Mouse (Mus musculus): ENCODE measurements around the gene Gm1043. TPM values are rescaled to one million over a fixed set of nuclear protein-coding genes. Genes with fewer than 3 reads are reported as not detected.

Gene Gm1043
- polyA plus RNA-seq, 1 experiment from 2014 or later = 0.05 TPM

GRCm38 (mm10) chr5:37117126-37117525 is 32.0 kb downstream of the Gm1043 start:
- Histone ChIP-seq H3K27ac (ENCODE audit: low read length) (no peak overlapping the region), H3K9me3 (replicated peaks; ENCODE audit: control insufficient read depth, low read length) (no peaks in the 10 kb centered on the region), H3K4me1 (ENCODE audit: control insufficient read depth, insufficient read depth, low read length) (no peaks in the 10 kb centered on the region), H3K36me3 (ENCODE audit: control insufficient read depth, insufficient read depth, low read length) (no peaks in the 10 kb centered on the region), H3K4me3 (replicated peaks; ENCODE audit: low read length) (no peak overlapping the region), H3K4me2 (ENCODE audit: low read depth, low read length) (no peak overlapping the region), H3K9ac (ENCODE audit: low read length) (no peak overlapping the region), H3K27me3 (ENCODE audit: control insufficient read depth, insufficient read depth, low read length) (no peaks in the 10 kb centered on the region)
- 63% methylated on average over 9 of the region's 9 CpGs for WGBS
- ATAC-seq (ENCODE audit: insufficient read depth, low FRiP score) = no peak

GRCm38 (mm10) chr5:37118242-37118641 is 33.1 kb downstream of the Gm1043 start:
- Histone ChIP-seq H3K4me1 (ENCODE audit: control insufficient read depth, insufficient read depth, low read length) (no peaks in the 10 kb centered on the region), H3K4me2 (ENCODE audit: low read depth, low read length) (no peak overlapping the region), H3K36me3 (ENCODE audit: control insufficient read depth, insufficient read depth, low read length) (no peaks in the 10 kb centered on the region), H3K27me3 (ENCODE audit: control insufficient read depth, insufficient read depth, low read length) (no peaks in the 10 kb centered on the region), H3K27ac (ENCODE audit: low read length) (no peak overlapping the region), H3K9ac (ENCODE audit: low read length) (no peak overlapping the region), H3K4me3 (replicated peaks; ENCODE audit: low read length) (no peak overlapping the region), H3K9me3 (replicated peaks; ENCODE audit: control insufficient read depth, low read length) (no peaks in the 10 kb centered on the region)
- 45% methylated on average over 4 of the region's 4 CpGs for WGBS
- no peak for ATAC-seq (ENCODE audit: insufficient read depth, low FRiP score)

- no peak overlapping the region for H3K4me2 ChIP-seq (ENCODE audit: low read depth, low read length)
- no peaks in the 10 kb centered on the region for H3K4me1 ChIP-seq (ENCODE audit: control insufficient read depth, insufficient read depth, low read length)
- no peak overlapping the region for H3K4me3 ChIP-seq (replicated peaks; ENCODE audit: low read length)
- 74% methylated on average over 7 of the region's 7 CpGs for WGBS
- ATAC-seq (ENCODE audit: insufficient read depth, low FRiP score) = no peak
- H3K27ac ChIP-seq (ENCODE audit: low read length) = no peak overlapping the region
- H3K27me3 ChIP-seq (ENCODE audit: control insufficient read depth, insufficient read depth, low read length) = no peaks in the 10 kb centered on the region
- no peak overlapping the region for H3K9ac ChIP-seq (ENCODE audit: low read length)
- H3K9me3 ChIP-seq (replicated peaks; ENCODE audit: control insufficient read depth, low read length) = no peaks in the 10 kb centered on the region
- H3K36me3 ChIP-seq (ENCODE audit: control insufficient read depth, insufficient read depth, low read length) = no peaks in the 10 kb centered on the region
These were observed 36.1 kb downstream of the Gm1043 start for GRCm38 (mm10) chr5:37121186-37121680.

- no peaks in the 10 kb centered on the region for H3K36me3 ChIP-seq (ENCODE audit: control insufficient read depth, insufficient read depth, low read length)
- no peak for ATAC-seq (ENCODE audit: insufficient read depth, low FRiP score)
- 49% methylated on average over 4 of the region's 4 CpGs for WGBS
These were observed 46.7 kb downstream of the Gm1043 start for GRCm38 (mm10) chr5:37131841-37132240.

GRCm38 (mm10) chr5:37141745-37142144 is 56.6 kb downstream of the Gm1043 start:
- no peak overlapping the region for H3K4me3 ChIP-seq (replicated peaks; ENCODE audit: low read length)
- no peaks in the 10 kb centered on the region for H3K9me3 ChIP-seq (replicated peaks; ENCODE audit: control insufficient read depth, low read length)
- H3K36me3 ChIP-seq (ENCODE audit: control insufficient read depth, insufficient read depth, low read length) = no peaks in the 10 kb centered on the region
- H3K4me2 ChIP-seq (ENCODE audit: low read depth, low read length) = no peak overlapping the region
- no peaks in the 10 kb centered on the region for H3K27me3 ChIP-seq (ENCODE audit: control insufficient read depth, insufficient read depth, low read length)
- no peak overlapping the region for H3K27ac ChIP-seq (ENCODE audit: low read length)
- 74% methylated on average over 8 of the region's 8 CpGs for WGBS
- no peaks in the 10 kb centered on the region for H3K4me1 ChIP-seq (ENCODE audit: control insufficient read depth, insufficient read depth, low read length)
- ATAC-seq (ENCODE audit: insufficient read depth, low FRiP score) = no peak
- H3K9ac ChIP-seq (ENCODE audit: low read length) = no peak overlapping the region

More at GRCm38 (mm10) chr5:37131841-37132240, 46.7 kb downstream of the Gm1043 start:
- H3K9ac ChIP-seq (ENCODE audit: low read length) = no peak overlapping the region
- H3K9me3 ChIP-seq (replicated peaks; ENCODE audit: control insufficient read depth, low read length) = no peaks in the 10 kb centered on the region
- H3K27ac ChIP-seq (ENCODE audit: low read length) = no peak overlapping the region
- H3K4me2 ChIP-seq (ENCODE audit: low read depth, low read length) = no peak overlapping the region
- no peak overlapping the region for H3K4me3 ChIP-seq (replicated peaks; ENCODE audit: low read length)
- H3K27me3 ChIP-seq (ENCODE audit: control insufficient read depth, insufficient read depth, low read length) = no peaks in the 10 kb centered on the region
- no peaks in the 10 kb centered on the region for H3K4me1 ChIP-seq (ENCODE audit: control insufficient read depth, insufficient read depth, low read length)

GRCm38 (mm10) chr5:37147536-37147935 is 62.4 kb downstream of the Gm1043 start:
- Histone ChIP-seq H3K27ac (ENCODE audit: low read length) (no peak overlapping the region), H3K4me2 (ENCODE audit: low read depth, low read length) (no peak overlapping the region), H3K4me3 (replicated peaks; ENCODE audit: low read length) (no peak overlapping the region), H3K4me1 (ENCODE audit: control insufficient read depth, insufficient read depth, low read length) (no peaks in the 10 kb centered on the region), H3K36me3 (ENCODE audit: control insufficient read depth, insufficient read depth, low read length) (no peaks in the 10 kb centered on the region), H3K27me3 (ENCODE audit: control insufficient read depth, insufficient read depth, low read length) (no peaks in the 10 kb centered on the region), H3K9me3 (replicated peaks; ENCODE audit: control insufficient read depth, low read length) (no peaks in the 10 kb centered on the region), H3K9ac (ENCODE audit: low read length) (no peak overlapping the region)
- WGBS = 10% methylated on average over 4 of the region's 4 CpGs
- ATAC-seq (ENCODE audit: insufficient read depth, low FRiP score) = no peak

GRCm38 (mm10) chr5:37150650-37151049 is 65.5 kb downstream of the Gm1043 start:
- H3K4me1 ChIP-seq (ENCODE audit: control insufficient read depth, insufficient read depth, low read length) = no peaks in the 10 kb centered on the region
- no peak overlapping the region for H3K4me3 ChIP-seq (replicated peaks; ENCODE audit: low read length)
- no peaks in the 10 kb centered on the region for H3K9me3 ChIP-seq (replicated peaks; ENCODE audit: control insufficient read depth, low read length)
- no peak; the same call in 1 of the 2 replicates for ATAC-seq (ENCODE audit: insufficient read depth, low FRiP score)
- no peak overlapping the region for H3K27ac ChIP-seq (ENCODE audit: low read length)
- H3K27me3 ChIP-seq (ENCODE audit: control insufficient read depth, insufficient read depth, low read length) = no peaks in the 10 kb centered on the region
- no peak overlapping the region for H3K9ac ChIP-seq (ENCODE audit: low read length)
- 60% methylated on average over 5 of the region's 5 CpGs for WGBS
- H3K36me3 ChIP-seq (ENCODE audit: control insufficient read depth, insufficient read depth, low read length) = no peaks in the 10 kb centered on the region
- no peak overlapping the region for H3K4me2 ChIP-seq (ENCODE audit: low read depth, low read length)

GRCm38 (mm10) chr5:37154472-37154871 is 69.3 kb downstream of the Gm1043 start:
- Histone ChIP-seq H3K4me3 (replicated peaks; ENCODE audit: low read length) (no peak overlapping the region), H3K27ac (ENCODE audit: low read length) (no peak overlapping the region), H3K9ac (ENCODE audit: low read length) (no peak overlapping the region), H3K36me3 (ENCODE audit: control insufficient read depth, insufficient read depth, low read length) (no peaks in the 10 kb centered on the region), H3K27me3 (ENCODE audit: control insufficient read depth, insufficient read depth, low read length) (0 out of 2 replicates have a peak, but pooled peaks cover 5% of the 10 kb centered on the region), H3K9me3 (replicated peaks; ENCODE audit: control insufficient read depth, low read length) (no peaks in the 10 kb centered on the region), H3K4me2 (ENCODE audit: low read depth, low read length) (no peak overlapping the region), H3K4me1 (ENCODE audit: control insufficient read depth, insufficient read depth, low read length) (no peaks in the 10 kb centered on the region)
- 75% methylated on average over 7 of the region's 7 CpGs for WGBS
- ATAC-seq (ENCODE audit: insufficient read depth, low FRiP score) = no peak

- Histone ChIP-seq H3K4me3 (replicated peaks; ENCODE audit: low read length) (no peak overlapping the region), H3K36me3 (ENCODE audit: control insufficient read depth, insufficient read depth, low read length) (no peaks in the 10 kb centered on the region), H3K27me3 (ENCODE audit: control insufficient read depth, insufficient read depth, low read length) (peaks cover 28% of the 10 kb centered on the region), H3K27ac (ENCODE audit: low read length) (no peak overlapping the region), H3K4me2 (ENCODE audit: low read depth, low read length) (no peak overlapping the region), H3K9me3 (replicated peaks; ENCODE audit: control insufficient read depth, low read length) (no peaks in the 10 kb centered on the region), H3K4me1 (ENCODE audit: control insufficient read depth, insufficient read depth, low read length) (no peaks in the 10 kb centered on the region), H3K9ac (ENCODE audit: low read length) (no peak overlapping the region)
- ATAC-seq (ENCODE audit: insufficient read depth, low FRiP score) = no peak
- 73% methylated on average over 7 of the region's 7 CpGs for WGBS
These were observed 73.2 kb downstream of the Gm1043 start for GRCm38 (mm10) chr5:37158408-37158807.

Measured in stomach, embryonic 16.5 days (tissue).